Mouse (Mus musculus) forebrain, embryonic 15.5 days (tissue): ENCODE data around the gene Serpina3b. TPM values are rescaled to one million over a fixed set of nuclear protein-coding genes. Genes with fewer than 3 reads are reported as not detected.

Experiments used
- ATAC-seq: fragments of 200-750 bp; cut with Nextera tagmentation; replicated peaks from 2 replicates; pipeline ENCODE4 v1.8.0; 2017; ENCODE audit warnings: mild to moderate bottlenecking, moderate TSS enrichment, moderate library complexity
- H3K27ac ChIP-seq: fragments of 300-500 bp; sonication (generic); replicated peaks from 2 replicates; pipeline ENCODE4 v1.5.1; 2015; ENCODE audit warnings: mild to moderate bottlenecking, inconsistent platforms
- H3K27me3 ChIP-seq: fragments of 300-500 bp; sonication (generic); 2 replicates; pipeline ENCODE4 v1.6.1; 2015; ENCODE audit warnings: inconsistent platforms
- H3K36me3 ChIP-seq: fragments of 300-500 bp; sonication (generic); 2 replicates; pipeline ENCODE4 v1.6.1; 2015; ENCODE audit warnings: mild to moderate bottlenecking, inconsistent platforms
- H3K4me1 ChIP-seq: fragments of 300-500 bp; sonication (generic); 2 replicates; pipeline ENCODE4 v1.6.1; 2015; ENCODE audit warnings: inconsistent platforms
- H3K4me2 ChIP-seq: fragments of 300-500 bp; sonication (generic); replicated peaks from 2 replicates; pipeline ENCODE4 v1.6.1; 2015; ENCODE audit warnings: mild to moderate bottlenecking, inconsistent platforms
- H3K4me3 ChIP-seq: fragments of 300-500 bp; sonication (generic); 2 replicates; pipeline ENCODE4 v1.5.1; 2015; ENCODE audit warnings: mild to moderate bottlenecking, inconsistent platforms
- H3K9ac ChIP-seq: fragments of 300-500 bp; sonication (generic); replicated peaks from 2 replicates; pipeline ENCODE4 v1.6.1; 2015; ENCODE audit warnings: mild to moderate bottlenecking, inconsistent platforms
- H3K9me3 ChIP-seq: fragments of 300-500 bp; sonication (generic); 2 replicates; pipeline ENCODE4 v1.6.1; 2016; ENCODE audit warnings: inconsistent platforms
- WGBS: fragments of 180-500 bp; shearing (Covaris S2); methylation state at CpG from one replicate; pipeline ENCODE4 v1.1.7; 2015; ENCODE audit warnings: mixed read lengths; 5-methylcytosine and 5-hydroxymethylcytosine counted together
- polyA plus RNA-seq: library from polyadenylated mRNA; unstranded; fragments of >200 nt; fragmentation: Nextera tagmentation; extraction: Ambion mirVana; gene quantifications from 2 replicates; pipeline ENCODE4 v1.2.1, GENCODE M21; 2015

Gene Serpina3b
- polyA plus RNA-seq, 1 experiment from 2014 or later, result not detected

- H3K9ac ChIP-seq, result no peak overlapping the region
- H3K4me2 ChIP-seq, result no peak overlapping the region
- 89% methylated on average over 2 of the region's 2 CpGs for WGBS
These were observed 10.4 kb downstream of the Serpina3b start for GRCm38 (mm10) chr12:104138216-104138615.

GRCm38 (mm10) chr12:104140543-104141103 lies 12.8 kb downstream of the Serpina3b start:
- H3K4me3 ChIP-seq, result no peak overlapping the region
- no peak for ATAC-seq
- H3K27ac ChIP-seq, result no peak overlapping the region
- no peak overlapping the region for H3K4me2 ChIP-seq
- no peaks in the 10 kb centered on the region for H3K4me1 ChIP-seq
- H3K9ac ChIP-seq, result no peak overlapping the region
- WGBS, result 94% methylated on average over 4 of the region's 4 CpGs
- H3K27me3 ChIP-seq, result no peaks in the 10 kb centered on the region
- H3K36me3 ChIP-seq, result no peaks in the 10 kb centered on the region
- no peaks in the 10 kb centered on the region for H3K9me3 ChIP-seq

More at GRCm38 (mm10) chr12:104138216-104138615, 10.4 kb downstream of the Serpina3b start:
- Histone ChIP-seq H3K27ac (no peak overlapping the region), H3K27me3 (no peaks in the 10 kb centered on the region), H3K4me1 (no peaks in the 10 kb centered on the region), H3K36me3 (no peaks in the 10 kb centered on the region), H3K9me3 (no peaks in the 10 kb centered on the region), H3K4me3 (no peak overlapping the region)
- no peak for ATAC-seq

- Histone ChIP-seq H3K4me1 (no peaks in the 10 kb centered on the region), H3K27me3 (no peaks in the 10 kb centered on the region), H3K36me3 (no peaks in the 10 kb centered on the region), H3K9ac (no peak overlapping the region), H3K4me3 (no peak overlapping the region), H3K4me2 (no peak overlapping the region), H3K27ac (no peak overlapping the region), H3K9me3 (no peaks in the 10 kb centered on the region)
- WGBS, result 84% methylated on average over 1 of the region's 1 CpGs
- ATAC-seq, result no peak
These were observed 13.7 kb downstream of the Serpina3b start for GRCm38 (mm10) chr12:104141506-104141905.

GRCm38 (mm10) chr12:104142427-104142826 lies 14.6 kb downstream of the Serpina3b start:
- Histone ChIP-seq H3K27ac (no peak overlapping the region), H3K9ac (no peak overlapping the region), H3K4me3 (no peak overlapping the region), H3K27me3 (no peaks in the 10 kb centered on the region), H3K36me3 (no peaks in the 10 kb centered on the region), H3K4me2 (no peak overlapping the region), H3K4me1 (no peaks in the 10 kb centered on the region), H3K9me3 (no peaks in the 10 kb centered on the region)
- no peak for ATAC-seq
- WGBS, result 64% methylated on average over 1 of the region's 1 CpGs

GRCm38 (mm10) chr12:104143286-104143685 lies 15.5 kb downstream of the Serpina3b start:
- H3K4me3 ChIP-seq, result no peak overlapping the region
- no peak for ATAC-seq
- H3K4me2 ChIP-seq, result no peak overlapping the region
- H3K36me3 ChIP-seq, result no peaks in the 10 kb centered on the region
- H3K9ac ChIP-seq, result no peak overlapping the region
- H3K4me1 ChIP-seq, result no peaks in the 10 kb centered on the region
- H3K27me3 ChIP-seq, result no peaks in the 10 kb centered on the region
- no peaks in the 10 kb centered on the region for H3K9me3 ChIP-seq
- H3K27ac ChIP-seq, result no peak overlapping the region
- 89% methylated on average over 1 of the region's 1 CpGs for WGBS

GRCm38 (mm10) chr12:104145571-104145970 lies 17.8 kb downstream of the Serpina3b start:
- Histone ChIP-seq H3K4me1 (no peaks in the 10 kb centered on the region), H3K9me3 (no peaks in the 10 kb centered on the region), H3K4me3 (no peak overlapping the region), H3K9ac (no peak overlapping the region), H3K27me3 (no peaks in the 10 kb centered on the region), H3K36me3 (no peaks in the 10 kb centered on the region), H3K27ac (no peak overlapping the region), H3K4me2 (no peak overlapping the region)
- ATAC-seq, result no peak
- WGBS, result 88% methylated on average over 2 of the region's 2 CpGs

- H3K4me1 ChIP-seq, result no peaks in the 10 kb centered on the region
- no peaks in the 10 kb centered on the region for H3K27me3 ChIP-seq
- no peak overlapping the region for H3K4me3 ChIP-seq
- 83% methylated on average over 2 of the region's 2 CpGs for WGBS
- no peak for ATAC-seq
- H3K9ac ChIP-seq, result no peak overlapping the region
- no peak overlapping the region for H3K4me2 ChIP-seq
- H3K27ac ChIP-seq, result no peak overlapping the region
- no peaks in the 10 kb centered on the region for H3K9me3 ChIP-seq
- H3K36me3 ChIP-seq, result no peaks in the 10 kb centered on the region
These were observed 24.2 kb downstream of the Serpina3b start for GRCm38 (mm10) chr12:104151989-104152388.

GRCm38 (mm10) chr12:104153041-104153645 lies 25.3 kb downstream of the Serpina3b start:
- no peaks in the 10 kb centered on the region for H3K27me3 ChIP-seq
- H3K4me2 ChIP-seq, result no peak overlapping the region
- no peaks in the 10 kb centered on the region for H3K36me3 ChIP-seq
- no peaks in the 10 kb centered on the region for H3K9me3 ChIP-seq
- H3K4me1 ChIP-seq, result no peaks in the 10 kb centered on the region
- no peak overlapping the region for H3K27ac ChIP-seq
- ATAC-seq, result no peak
- 76% methylated on average over 3 of the region's 3 CpGs for WGBS
- no peak overlapping the region for H3K9ac ChIP-seq
- H3K4me3 ChIP-seq, result no peak overlapping the region

- no peak within 1 kb of the TSS for H3K27ac ChIP-seq
- WGBS, result 94% methylated on average over 2 of the region's 2 CpGs
- H3K9ac ChIP-seq, result no peak within 1 kb of the TSS
- no peaks in the 10 kb centered on the region for H3K36me3 ChIP-seq
- H3K4me2 ChIP-seq, result no peak within 1 kb of the TSS
- H3K27me3 ChIP-seq, result no peaks in the 10 kb centered on the region
- ATAC-seq, result no peak
- H3K4me3 ChIP-seq, result no peak within 1 kb of the TSS
- no peaks in the 10 kb centered on the region for H3K9me3 ChIP-seq
- H3K4me1 ChIP-seq, result no peaks in the 10 kb centered on the region
These were observed 25.9 kb downstream of the Serpina3b start, which contains the start of gene Serpina3c for GRCm38 (mm10) chr12:104153656-104154055. Gene Serpina3c (minus strand): TSS chr12:104153870.

GRCm38 (mm10) chr12:104174747-104175146 lies 47.0 kb downstream of the Serpina3b start:
- Histone ChIP-seq H3K27me3 (no peaks in the 10 kb centered on the region), H3K27ac (no peak overlapping the region), H3K36me3 (no peaks in the 10 kb centered on the region), H3K9me3 (no peaks in the 10 kb centered on the region), H3K4me2 (no peak overlapping the region), H3K4me3 (no peak overlapping the region), H3K9ac (no peak overlapping the region), H3K4me1 (no peaks in the 10 kb centered on the region)
- ATAC-seq, result no peak
- WGBS, result 91% methylated on average over 3 of the region's 3 CpGs

- WGBS, result 80% methylated on average over 3 of the region's 3 CpGs
- Histone ChIP-seq H3K36me3 (no peaks in the 10 kb centered on the region), H3K27me3 (no peaks in the 10 kb centered on the region), H3K27ac (no peak overlapping the region), H3K9ac (no peak overlapping the region), H3K4me2 (no peak overlapping the region), H3K4me3 (no peak overlapping the region), H3K9me3 (no peaks in the 10 kb centered on the region), H3K4me1 (no peaks in the 10 kb centered on the region)
- ATAC-seq, result no peak
These were observed 47.8 kb downstream of the Serpina3b start for GRCm38 (mm10) chr12:104175636-104176035.

GRCm38 (mm10) chr12:104178577-104178976 lies 50.8 kb downstream of the Serpina3b start:
- no peak for ATAC-seq
- H3K27me3 ChIP-seq, result no peaks in the 10 kb centered on the region
- H3K4me1 ChIP-seq, result no peaks in the 10 kb centered on the region
- no peak overlapping the region for H3K4me3 ChIP-seq
- no peak overlapping the region for H3K4me2 ChIP-seq
- no peak overlapping the region for H3K9ac ChIP-seq
- H3K9me3 ChIP-seq, result no peaks in the 10 kb centered on the region
- H3K27ac ChIP-seq, result no peak overlapping the region
- no peaks in the 10 kb centered on the region for H3K36me3 ChIP-seq

- Histone ChIP-seq H3K4me1 (no peaks in the 10 kb centered on the region), H3K9me3 (no peaks in the 10 kb centered on the region), H3K27ac (no peak overlapping the region), H3K9ac (no peak overlapping the region), H3K4me3 (no peak overlapping the region), H3K36me3 (no peaks in the 10 kb centered on the region), H3K4me2 (no peak overlapping the region), H3K27me3 (no peaks in the 10 kb centered on the region)
- WGBS, result 92% methylated on average over 2 of the region's 2 CpGs
- ATAC-seq, result no peak
These were observed 51.2 kb downstream of the Serpina3b start for GRCm38 (mm10) chr12:104178987-104179386.
